Mouse (Mus musculus) embryo, embryonic 10.5 days (tissue): ENCODE results near the gene Cemip2.

Experiments used
- DNase-seq: peaks from one replicate; pipeline ENCODE4 v3.0.0-alpha.2; 2015; ENCODE audit warnings: low spot score

The Cemip2 gene

DNA sequence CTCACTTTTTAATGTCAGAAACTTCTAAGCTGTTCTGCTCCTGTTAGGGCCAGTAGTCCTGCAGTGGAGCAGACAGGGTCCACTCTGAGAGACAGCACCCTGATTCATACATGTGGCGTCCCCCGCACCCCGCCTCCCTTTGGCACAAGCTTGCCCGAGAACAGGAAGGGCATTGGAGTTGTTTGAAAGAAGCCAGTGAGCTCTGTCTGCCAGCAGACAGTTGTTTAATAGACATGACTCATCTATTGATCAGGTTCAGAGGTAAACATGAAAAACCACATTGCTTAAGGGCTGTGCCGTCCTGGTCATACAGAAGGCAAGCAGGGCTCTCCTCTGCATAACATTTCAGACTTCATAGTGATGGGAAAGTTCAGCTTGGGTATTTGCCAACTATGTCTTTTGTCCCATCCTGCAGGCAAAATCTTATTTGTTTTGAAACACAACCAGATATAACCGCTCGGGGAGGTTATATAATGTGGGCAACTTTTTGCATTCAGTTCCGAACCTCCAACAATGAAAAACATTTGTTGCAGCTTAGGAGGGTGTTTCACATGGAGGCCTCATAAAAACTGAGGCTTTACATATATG, 36.4 kb downstream of the Cemip2 start:
- no peak for DNase-seq

- DNase-seq: no peak
Observed at GRCm38 (mm10) chr19:21816260-21816659, 38.1 kb downstream of the Cemip2 start.

- no peak for DNase-seq
Observed at GRCm38 (mm10) chr19:21818021-21818725, 40.0 kb downstream of the Cemip2 start.

GRCm38 (mm10) chr19:21819585-21819984, 41.4 kb downstream of the Cemip2 start:
- DNase-seq: no peak

GRCm38 (mm10) chr19:21820126-21820525, 42.0 kb downstream of the Cemip2 start:
- DNase-seq: no peak

- DNase-seq: no peak
Observed at GRCm38 (mm10) chr19:21821877-21822276, 43.7 kb downstream of the Cemip2 start.

DNA sequence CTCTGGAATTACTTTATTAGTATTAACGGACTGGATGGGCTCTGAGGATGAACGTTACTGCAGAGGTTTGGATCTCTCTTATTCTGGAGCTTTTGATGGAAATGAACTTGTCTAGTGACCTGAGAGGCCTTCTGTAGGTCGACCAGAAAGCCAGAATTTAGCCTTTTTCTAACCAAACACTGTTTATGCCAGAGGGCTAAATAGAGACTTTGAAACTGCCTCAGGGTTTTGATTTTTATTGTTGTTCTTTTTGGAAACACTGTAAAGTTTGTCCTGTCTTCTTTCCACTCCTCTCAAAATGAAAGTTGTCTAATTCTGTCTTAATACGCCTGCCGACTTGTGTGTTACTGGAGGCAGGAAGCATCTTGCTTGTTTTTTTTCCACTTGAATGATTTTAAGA, 46.0 kb downstream of the Cemip2 start:
- no peak for DNase-seq

- no peak for DNase-seq
Observed at GRCm38 (mm10) chr19:21825128-21825885, 47.2 kb downstream of the Cemip2 start.

DNA sequence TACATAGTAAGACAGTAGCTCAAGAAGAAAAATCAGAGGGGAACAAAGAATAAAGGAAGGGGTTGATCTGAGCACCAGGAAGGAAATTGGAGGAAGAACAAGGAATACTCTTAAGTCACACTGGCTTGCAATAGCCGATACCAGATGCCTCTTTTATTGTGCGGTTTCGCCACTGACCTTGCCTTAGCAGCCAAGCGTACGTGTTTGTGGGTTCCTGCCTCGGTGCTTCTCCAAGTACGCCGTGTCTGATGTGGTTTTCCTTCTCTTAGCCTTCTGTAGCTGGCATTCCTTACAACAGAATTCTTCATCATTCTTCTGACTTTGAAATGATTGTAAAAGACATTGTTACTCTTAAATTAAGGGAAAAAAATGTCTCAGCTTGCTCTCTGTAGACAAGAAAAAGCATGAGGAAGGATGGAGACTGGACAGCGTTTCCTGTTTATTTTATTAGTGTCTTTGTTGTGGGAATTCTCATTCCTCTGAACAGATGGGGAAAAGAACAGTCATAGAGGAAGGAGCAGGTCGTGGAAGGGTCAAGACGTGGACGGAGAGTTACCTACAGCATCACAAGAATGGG, 55.4 kb downstream of the Cemip2 start:
- DNase-seq: peak; percentile 9

DNA sequence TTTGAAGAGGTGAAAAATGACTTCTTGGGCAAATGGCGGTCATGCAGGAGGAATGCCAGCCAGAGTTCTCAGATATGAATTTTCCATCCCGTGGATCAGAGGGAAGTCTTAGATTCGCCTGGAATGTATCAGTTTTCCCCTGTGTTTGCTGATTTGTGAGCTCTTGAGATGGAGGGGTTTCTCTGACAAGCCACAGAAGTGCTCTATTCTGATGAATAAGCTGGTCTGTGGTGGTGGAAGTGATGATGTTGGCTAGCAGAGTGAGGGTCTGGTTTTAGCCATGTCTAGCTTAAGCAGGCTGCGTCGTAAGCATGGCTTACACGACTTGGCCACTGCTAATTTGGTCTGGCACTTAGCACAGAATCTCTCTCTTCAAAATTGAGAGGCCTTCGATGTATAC, 56.8 kb downstream of the Cemip2 start:
- no peak for DNase-seq

DNA sequence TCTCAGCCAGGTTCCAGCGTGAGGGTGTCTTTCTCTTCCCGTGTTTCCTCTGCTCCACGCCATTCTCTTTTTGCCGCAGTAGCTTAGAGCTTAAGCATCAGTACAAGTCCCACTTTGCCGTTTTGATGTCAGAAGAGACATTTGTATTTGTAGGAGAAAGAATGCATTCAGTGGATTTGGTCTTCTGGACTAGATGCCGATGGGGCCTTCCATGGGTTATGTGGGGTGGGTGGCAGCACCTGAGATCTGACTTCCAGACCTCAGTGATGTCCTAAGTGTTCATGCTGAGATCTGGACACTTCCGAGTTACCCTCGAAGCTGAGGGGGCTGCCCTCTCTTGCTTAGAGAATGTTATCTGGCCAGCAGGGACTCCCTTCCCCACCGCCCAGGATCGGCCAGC, 72.6 kb downstream of the Cemip2 start:
- no peak for DNase-seq

DNA sequence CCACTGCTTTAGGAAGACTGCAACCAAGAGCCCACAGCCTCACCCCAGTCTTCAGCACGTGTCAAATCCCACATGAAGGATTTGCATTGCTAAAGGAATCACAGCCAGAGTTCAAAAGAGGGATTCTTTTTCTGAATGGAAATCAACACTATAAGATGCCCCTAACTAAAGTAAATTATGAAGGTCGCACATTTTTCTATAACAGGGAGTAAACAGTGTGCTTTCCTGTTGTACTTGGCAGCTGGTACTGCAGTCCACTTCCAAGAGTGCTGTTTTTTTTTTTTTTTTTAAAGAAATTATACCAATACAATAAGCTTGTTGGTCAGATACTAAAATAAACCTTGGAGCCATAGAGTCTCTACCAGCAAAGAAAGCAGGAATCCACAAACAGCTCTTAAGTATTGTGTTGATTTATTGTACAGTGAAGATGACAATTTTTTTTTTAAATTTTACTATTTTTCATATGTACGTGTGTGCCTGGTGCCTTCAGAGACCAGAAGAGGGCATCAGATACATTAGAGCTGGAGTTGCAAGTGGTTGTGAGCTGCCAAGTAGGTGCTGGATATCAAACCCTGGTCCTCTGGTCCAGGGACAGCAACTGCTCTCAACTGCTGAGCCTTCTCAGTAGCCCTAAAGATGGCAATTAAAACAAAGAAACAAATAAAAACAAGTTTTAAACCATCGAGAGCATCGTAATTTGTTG, 76.5 kb downstream of the Cemip2 start:
- no peak for DNase-seq

GRCm38 (mm10) chr19:21855421-21856128, 77.4 kb downstream of the Cemip2 start:
- DNase-seq: no peak

DNA sequence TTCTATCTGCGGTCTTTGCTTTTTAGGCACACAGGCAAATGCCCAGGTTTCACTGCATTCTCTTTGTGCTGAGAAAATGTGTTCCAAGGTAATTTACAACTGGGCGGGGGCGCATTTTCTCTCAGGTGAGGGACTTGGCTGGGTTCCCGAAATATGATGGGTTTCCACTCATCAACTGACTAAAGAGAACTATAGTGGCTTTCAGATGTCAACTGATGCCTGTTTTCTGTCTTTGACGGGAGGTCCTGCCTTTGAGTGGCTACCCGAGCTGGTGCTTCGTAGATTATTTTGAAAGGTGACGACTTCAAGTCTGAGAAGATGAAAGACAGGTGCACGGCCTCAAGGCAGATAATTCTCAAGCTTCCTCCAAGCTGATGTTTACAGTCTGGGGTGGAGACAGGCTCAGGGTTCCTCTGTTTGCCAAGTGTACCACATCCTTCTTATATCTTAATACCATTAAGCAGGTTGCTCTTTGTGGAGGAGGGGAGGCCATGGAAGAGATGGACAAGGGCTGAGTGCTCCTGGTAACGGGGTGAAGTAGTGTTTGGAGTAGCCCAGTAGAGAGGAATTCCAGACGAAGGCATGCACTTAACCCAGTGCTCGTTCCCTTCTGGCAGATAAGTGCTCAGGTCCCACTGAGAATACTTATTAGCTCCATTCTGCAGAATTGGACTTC, 80.8 kb downstream of the Cemip2 start:
- DNase-seq: no peak

DNA sequence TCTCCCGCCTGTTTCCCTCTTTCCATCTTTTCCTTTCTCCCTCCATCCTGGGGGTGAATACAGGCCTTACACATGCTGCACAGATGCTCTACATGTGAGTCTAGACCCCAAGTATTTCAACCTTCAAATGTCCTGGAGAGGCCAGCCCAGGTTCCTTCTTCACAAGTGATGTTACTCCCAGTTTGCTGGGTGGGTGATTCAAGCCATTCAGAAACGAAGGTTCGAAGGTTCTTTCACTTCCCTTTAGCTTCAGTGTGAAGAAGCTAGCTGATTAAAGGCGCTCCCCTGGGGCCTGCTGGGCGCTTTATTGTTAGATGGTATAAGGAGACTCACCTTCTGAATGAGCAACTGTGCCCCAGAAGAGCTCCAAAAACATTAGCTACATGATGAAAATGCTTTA, 82.0 kb downstream of the Cemip2 start:
- no peak for DNase-seq

DNA sequence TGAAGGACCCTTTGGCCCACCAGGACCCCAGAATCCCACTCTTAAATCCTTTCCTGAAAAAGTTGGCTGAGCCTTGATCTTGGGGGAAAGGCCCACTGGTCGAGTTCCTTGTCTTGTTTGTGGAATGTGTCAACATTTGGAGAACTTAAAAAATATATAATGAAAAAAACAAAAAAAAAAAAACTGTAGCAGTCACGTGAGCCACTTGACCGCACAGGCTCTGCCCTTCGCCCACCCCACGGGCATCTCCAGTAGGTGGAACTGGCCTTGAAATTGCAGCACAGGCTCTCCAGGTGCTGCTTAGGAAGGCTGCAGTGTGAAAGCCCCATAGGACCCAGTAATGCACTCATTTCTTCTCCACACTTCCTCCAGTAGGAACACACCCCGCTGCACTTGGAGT, 82.8 kb downstream of the Cemip2 start:
- DNase-seq: no peak

DNA sequence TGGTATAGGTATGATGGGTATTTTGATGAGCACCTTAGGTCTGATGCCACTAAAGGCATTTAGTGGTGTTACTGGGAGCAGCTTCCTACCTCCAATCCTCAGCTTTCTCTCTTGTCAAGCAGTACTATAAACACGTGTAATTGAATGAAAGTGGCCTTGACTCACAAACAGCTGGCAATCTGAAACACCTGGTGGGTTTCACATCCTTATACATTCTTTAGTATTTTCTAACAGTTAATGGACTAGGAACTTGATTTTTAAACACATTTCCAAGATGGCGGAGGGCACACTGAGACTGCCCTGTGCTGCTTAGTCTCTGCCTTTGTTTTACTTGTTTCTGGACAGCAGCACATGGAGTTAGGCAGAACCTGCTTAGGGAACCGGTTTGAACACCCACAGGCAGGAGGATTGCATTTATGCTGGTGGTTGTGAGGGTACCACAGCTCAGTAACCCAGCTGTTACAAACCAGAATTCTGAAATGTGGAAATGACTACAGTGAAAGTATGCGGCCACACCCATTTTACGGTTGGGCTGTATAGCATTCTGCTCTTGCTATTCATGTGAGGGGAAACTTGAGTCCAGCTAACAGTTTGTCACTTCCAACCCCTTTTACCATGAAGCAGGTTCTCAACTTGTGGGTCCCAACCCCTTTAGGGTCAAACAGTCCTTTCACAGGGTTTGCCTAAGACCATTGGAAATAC, 84.3 kb downstream of the Cemip2 start:
- no peak for DNase-seq

- no peak for DNase-seq
Observed at GRCm38 (mm10) chr19:21862991-21863931, 85.1 kb downstream of the Cemip2 start.
